Mouse (Mus musculus) bone marrow macrophage, adult 2 months (primary cell): ENCODE data around the gene Nom1.

ENCODE experiments used
- CTCF ChIP-seq: IDR thresholded peaks from 2 replicates; pipeline ENCODE4 v1.5.1; 2012; ENCODE audit warnings: low read depth, mild to moderate bottlenecking, low read length, moderate library complexity
- POLR2A ChIP-seq: IDR thresholded peaks from 2 replicates; pipeline ENCODE4 v1.6.1; 2012; ENCODE audit warnings: mild to moderate bottlenecking, low read depth, low read length, borderline replicate concordance

- TF ChIP-seq CTCF (no peak), POLR2A (no peak)
Observed at GRCm38 (mm10) chr5:29434228-29434871, at the start of gene Nom1.
